Mouse (Mus musculus): ENCODE measurements at regions not wholly inside any gene's neighbourhood (a gene's known extent, or its start where the extent isn't known, plus 50 kb on each side); places are given as distances from the start of the nearest gene placed in this dataset.

GRCm38 (mm10) chr2:133481785-133482184 is 70.2 kb upstream of the Bmp2 start:
- WGBS, result 86% methylated on average over 3 of the region's 3 CpGs
- no peaks in the 10 kb centered on the region for H3K36me3 ChIP-seq
- H3K27ac ChIP-seq (ENCODE audit: poor library complexity, severe bottlenecking), result no peak overlapping the region
- no peak overlapping the region for H3K4me3 ChIP-seq
- no peak overlapping the region for H3K4me2 ChIP-seq
- no peak for ATAC-seq (ENCODE audit: insufficient number of reproducible peaks, low FRiP score)
- H3K9ac ChIP-seq, result no peak overlapping the region
- H3K4me1 ChIP-seq (replicated peaks), result 0 out of 2 replicates have a peak, but pooled peaks cover 5% of the 10 kb centered on the region
- no peaks in the 10 kb centered on the region for H3K27me3 ChIP-seq (replicated peaks)
- no peaks in the 10 kb centered on the region for H3K9me3 ChIP-seq (replicated peaks)

GRCm38 (mm10) chr2:133495443-133495842 is 56.5 kb upstream of the Bmp2 start:
- Histone ChIP-seq H3K27me3 (replicated peaks) (no peaks in the 10 kb centered on the region), H3K9ac (no peak overlapping the region), H3K36me3 (no peaks in the 10 kb centered on the region), H3K4me2 (no peak overlapping the region), H3K4me1 (replicated peaks) (peaks cover 10% of the 10 kb centered on the region), H3K9me3 (replicated peaks) (no peaks in the 10 kb centered on the region), H3K27ac (ENCODE audit: poor library complexity, severe bottlenecking) (0 out of 2 replicates have a peak overlapping the region, but pooled peaks have one; percentile 21), H3K4me3 (no peak overlapping the region)
- WGBS, result 35% methylated on average over 3 of the region's 3 CpGs
- ATAC-seq (ENCODE audit: insufficient number of reproducible peaks, low FRiP score), result peak; percentile 39; the same call in 1 of the 2 replicates

- H3K4me3 ChIP-seq, result no peak overlapping the region
- peaks cover 10% of the 10 kb centered on the region for H3K4me1 ChIP-seq (replicated peaks)
- no peaks in the 10 kb centered on the region for H3K9me3 ChIP-seq (replicated peaks)
- H3K36me3 ChIP-seq, result no peaks in the 10 kb centered on the region
- no peak for ATAC-seq (ENCODE audit: insufficient number of reproducible peaks, low FRiP score)
- H3K4me2 ChIP-seq, result no peak overlapping the region
- H3K27me3 ChIP-seq (replicated peaks), result no peaks in the 10 kb centered on the region
- no peak overlapping the region for H3K9ac ChIP-seq
- H3K27ac ChIP-seq (ENCODE audit: poor library complexity, severe bottlenecking), result no peak overlapping the region
Observed at GRCm38 (mm10) chr2:133496389-133496788, 55.6 kb upstream of the Bmp2 start.

DNA sequence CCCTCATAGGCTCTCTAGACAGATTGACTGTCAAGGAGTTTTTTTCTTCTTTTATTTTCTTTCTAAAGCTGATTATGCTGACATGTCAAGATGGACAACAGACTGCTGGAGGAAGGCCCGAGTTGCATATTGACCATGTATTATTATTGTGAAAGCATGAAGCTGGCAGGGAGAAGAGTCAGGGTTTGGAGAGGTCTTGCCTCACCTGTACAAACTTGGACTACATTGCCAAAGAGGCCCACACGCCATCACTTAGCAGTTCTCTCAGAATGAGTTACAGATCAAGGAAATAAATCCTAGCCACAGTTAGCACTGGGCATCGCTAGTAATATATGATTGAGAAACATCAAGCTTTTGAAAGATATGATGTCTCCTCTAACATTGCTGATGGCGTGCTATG is 54.9 kb upstream of the Bmp2 start:
- Histone ChIP-seq H3K27me3 (replicated peaks) (no peaks in the 10 kb centered on the region), H3K36me3 (no peaks in the 10 kb centered on the region), H3K9ac (no peak overlapping the region), H3K4me3 (no peak overlapping the region), H3K27ac (ENCODE audit: poor library complexity, severe bottlenecking) (no peak overlapping the region), H3K4me1 (replicated peaks) (peaks cover 10% of the 10 kb centered on the region), H3K4me2 (no peak overlapping the region), H3K9me3 (replicated peaks) (no peaks in the 10 kb centered on the region)
- WGBS, result 81% methylated on average over 4 of the region's 4 CpGs
- no peak for ATAC-seq (ENCODE audit: insufficient number of reproducible peaks, low FRiP score)

DNA sequence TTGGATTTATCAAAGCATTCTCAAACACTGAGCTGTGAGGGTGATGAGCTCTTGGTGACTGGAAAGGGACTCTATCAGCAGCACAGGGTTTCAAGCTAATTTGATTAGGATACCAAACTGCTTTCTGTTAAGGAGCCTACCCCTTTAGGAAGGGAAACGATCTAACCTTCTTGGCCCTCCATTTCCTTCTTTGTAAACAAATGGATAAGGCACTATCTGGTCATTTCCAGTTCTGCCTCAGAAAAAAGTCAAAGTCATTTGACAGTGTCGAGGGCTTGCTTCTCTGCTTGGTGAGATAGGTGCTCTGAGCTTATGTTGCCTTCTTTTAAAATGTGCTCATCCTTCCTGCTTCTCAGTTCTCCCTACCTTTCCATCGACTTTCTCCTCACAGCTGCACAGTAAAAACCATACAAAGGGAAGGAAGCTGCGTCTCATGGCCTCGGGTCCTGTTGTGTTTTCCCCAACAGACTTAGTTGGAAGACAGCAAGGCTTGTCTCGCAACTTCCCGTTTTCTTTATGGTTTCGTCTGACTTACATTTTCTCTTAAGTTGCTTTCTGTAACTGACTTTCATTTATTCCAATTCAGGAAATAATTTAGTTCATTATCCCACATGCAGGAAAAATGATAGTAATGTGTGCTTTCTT is 54.3 kb upstream of the Bmp2 start:
- WGBS, result 59% methylated on average over 8 of the region's 8 CpGs
- no peak overlapping the region for H3K4me2 ChIP-seq
- H3K9me3 ChIP-seq (replicated peaks), result no peaks in the 10 kb centered on the region
- no peak overlapping the region for H3K9ac ChIP-seq
- no peak overlapping the region for H3K27ac ChIP-seq (ENCODE audit: poor library complexity, severe bottlenecking)
- H3K27me3 ChIP-seq (replicated peaks), result no peaks in the 10 kb centered on the region
- no peak for ATAC-seq (ENCODE audit: insufficient number of reproducible peaks, low FRiP score)
- peaks cover 10% of the 10 kb centered on the region for H3K4me1 ChIP-seq (replicated peaks)
- no peak overlapping the region for H3K4me3 ChIP-seq
- no peaks in the 10 kb centered on the region for H3K36me3 ChIP-seq

- no peak overlapping the region for H3K4me2 ChIP-seq
- H3K9ac ChIP-seq, result no peak overlapping the region
- H3K9me3 ChIP-seq (replicated peaks), result no peaks in the 10 kb centered on the region
- H3K4me3 ChIP-seq, result no peak overlapping the region
- no peak for ATAC-seq (ENCODE audit: insufficient number of reproducible peaks, low FRiP score)
- H3K4me1 ChIP-seq (replicated peaks), result peaks cover 13% of the 10 kb centered on the region
- no peaks in the 10 kb centered on the region for H3K27me3 ChIP-seq (replicated peaks)
- peak overlapping the region; percentile 58 for H3K27ac ChIP-seq (ENCODE audit: poor library complexity, severe bottlenecking)
- H3K36me3 ChIP-seq, result no peaks in the 10 kb centered on the region
- 76% methylated on average over 2 of the region's 2 CpGs for WGBS
Observed at GRCm38 (mm10) chr2:133498186-133498571, 53.8 kb upstream of the Bmp2 start.

GRCm38 (mm10) chr2:133498717-133499143 is 53.2 kb upstream of the Bmp2 start:
- Histone ChIP-seq H3K27me3 (replicated peaks) (no peaks in the 10 kb centered on the region), H3K36me3 (no peaks in the 10 kb centered on the region), H3K27ac (ENCODE audit: poor library complexity, severe bottlenecking) (peak overlapping the region; percentile 58), H3K4me3 (no peak overlapping the region), H3K9me3 (replicated peaks) (no peaks in the 10 kb centered on the region), H3K4me1 (replicated peaks) (peaks cover 14% of the 10 kb centered on the region), H3K9ac (no peak overlapping the region), H3K4me2 (peak overlapping the region; percentile 28; the same call in 1 of the 2 replicates)
- WGBS, result 17% methylated on average over 3 of the region's 3 CpGs
- no peak; the same call in 1 of the 2 replicates for ATAC-seq (ENCODE audit: insufficient number of reproducible peaks, low FRiP score)

GRCm38 (mm10) chr2:133499904-133500303 is 52.1 kb upstream of the Bmp2 start:
- H3K27ac ChIP-seq (ENCODE audit: poor library complexity, severe bottlenecking), result no peak overlapping the region
- no peak overlapping the region for H3K4me2 ChIP-seq
- H3K9ac ChIP-seq, result no peak overlapping the region
- no peak overlapping the region for H3K4me3 ChIP-seq
- H3K4me1 ChIP-seq (replicated peaks), result peaks cover 17% of the 10 kb centered on the region
- H3K36me3 ChIP-seq, result no peaks in the 10 kb centered on the region
- 53% methylated on average over 3 of the region's 3 CpGs for WGBS
- no peaks in the 10 kb centered on the region for H3K27me3 ChIP-seq (replicated peaks)
- no peak for ATAC-seq (ENCODE audit: insufficient number of reproducible peaks, low FRiP score)
- H3K9me3 ChIP-seq (replicated peaks), result no peaks in the 10 kb centered on the region
